Mouse (Mus musculus) kidney, adult 2 months (tissue): ENCODE data around the gene Rps27. TPM values are rescaled to one million over a fixed set of nuclear protein-coding genes. Genes with fewer than 3 reads are reported as not detected.
A peak's percentile ranks its signal among the peaks of the same experiment; 100 is the strongest.

Source experiments
- DNase-seq: peaks from one replicate; pipeline ENCODE4 v3.0.0; 2021
- H3K27ac ChIP-seq: fragments of 200-500 bp; 2 replicates; pipeline ENCODE4 v1.5.1; 2012; ENCODE audit warnings: low read depth, low read length, control low read depth, inconsistent platforms; ENCODE audit not compliant: insufficient read depth
- H3K27me3 ChIP-seq: fragments of 200-500 bp; replicated peaks from 2 replicates; pipeline ENCODE4 v1.6.1; 2012; ENCODE audit warnings: mild to moderate bottlenecking, moderate library complexity, low read length, inconsistent platforms; ENCODE audit not compliant: control insufficient read depth, insufficient read depth
- H3K36me3 ChIP-seq: fragments of 200-500 bp; 2 replicates; pipeline ENCODE4 v1.6.1; 2012; ENCODE audit warnings: mild to moderate bottlenecking, moderate library complexity, low read length, inconsistent platforms; ENCODE audit not compliant: control insufficient read depth, insufficient read depth
- H3K4me1 ChIP-seq: fragments of 200-500 bp; 2 replicates; pipeline ENCODE4 v1.6.1; 2011; ENCODE audit warnings: low read length; ENCODE audit not compliant: control insufficient read depth, insufficient read depth
- H3K4me3 ChIP-seq: fragments of 200-500 bp; 2 replicates; pipeline ENCODE4 v1.5.1; 2011; ENCODE audit warnings: mild to moderate bottlenecking, low read depth, low read length, control low read depth; ENCODE audit not compliant: insufficient read depth
- CTCF ChIP-seq: fragments of 200-500 bp; conservative IDR thresholded peaks from 2 replicates; pipeline ENCODE4 v1.5.1; 2011; ENCODE audit warnings: low read depth, mild to moderate bottlenecking, control low read depth, low read length, moderate library complexity, mixed read lengths; ENCODE audit not compliant: insufficient read depth, insufficient read length
- POLR2A ChIP-seq: fragments of 200-500 bp; IDR thresholded peaks from one replicate; pipeline ENCODE4 v1.6.1; 2011; ENCODE audit warnings: low read depth, low read length, control low read depth
- WGBS: fragments of 180-500 bp; shearing (Covaris S2); methylation state at CpG from one replicate; pipeline ENCODE4 v1.1.7; 2018; 5-methylcytosine and 5-hydroxymethylcytosine counted together
- polyA plus RNA-seq: library from polyadenylated mRNA; depleted of rRNA; stranded (reverse); fragments of >200 nt; gene quantifications from 2 replicates; pipeline ENCODE4 v1.2.3, GENCODE M21; 2012

Rps27 gene
- polyA plus RNA-seq, 1 experiment = 1,038 TPM

GRCm38 (mm10) chr3:90215825-90216380, 2.5 kb upstream of the Rps27 start:
- 0 out of 2 replicates have a peak, but pooled peaks have one; percentile 11 for TF ChIP-seq CTCF
- no peak for TF ChIP-seq POLR2A
- H3K4me3 ChIP-seq = no peak overlapping the region
- no peaks in the 10 kb centered on the region for H3K27me3 ChIP-seq
- peak; percentile 36 for DNase-seq
- peaks cover 7% of the 10 kb centered on the region; the same call in 1 of the 2 replicates for H3K4me1 ChIP-seq
- 37% methylated on average over 1 of the region's 1 CpGs for WGBS
- H3K36me3 ChIP-seq = no peaks in the 10 kb centered on the region; the same call in 1 of the 2 replicates
- H3K27ac ChIP-seq = no peak overlapping the region

- H3K36me3 ChIP-seq = no peaks in the 10 kb centered on the region; the same call in 1 of the 2 replicates
- H3K27ac ChIP-seq = peak overlapping the region; percentile 50; the same call in 1 of the 2 replicates
- no peak for TF ChIP-seq POLR2A
- no peak for TF ChIP-seq CTCF
- peak; percentile 42 for DNase-seq
- WGBS = 12% methylated on average over 12 of the region's 12 CpGs
- H3K27me3 ChIP-seq = no peaks in the 10 kb centered on the region
- H3K4me1 ChIP-seq = peaks cover 5% of the 10 kb centered on the region; the same call in 1 of the 2 replicates
- peak overlapping the region; percentile 87 for H3K4me3 ChIP-seq
Measured at GRCm38 (mm10) chr3:90213956-90214684, 669 bp upstream of the Rps27 start.

- Histone ChIP-seq H3K27me3 (no peaks in the 10 kb centered on the region), H3K36me3 (peaks cover 2% of the 10 kb centered on the region; the same call in 1 of the 2 replicates), H3K4me3 (peak overlapping the region; percentile 59), H3K27ac (no peak overlapping the region), H3K4me1 (peaks cover 5% of the 10 kb centered on the region; the same call in 1 of the 2 replicates)
- DNase-seq = no peak
- no peak for TF ChIP-seq CTCF
- no peak for TF ChIP-seq POLR2A
- WGBS = 3% methylated on average over 5 of the region's 5 CpGs
Measured at GRCm38 (mm10) chr3:90212723-90213122, 728 bp downstream of the Rps27 start.

- no peak for DNase-seq
- H3K4me3 ChIP-seq = peak overlapping the region; percentile 7; the same call in 1 of the 2 replicates
- no peak for TF ChIP-seq CTCF
- TF ChIP-seq POLR2A = no peak
Measured at GRCm38 (mm10) chr3:90211475-90212398, 1.7 kb downstream of the Rps27 start.

GRCm38 (mm10) chr3:90209908-90210566, 3.4 kb downstream of the Rps27 start:
- no peak for DNase-seq
- H3K36me3 ChIP-seq = peaks cover 2% of the 10 kb centered on the region; the same call in 1 of the 2 replicates
- no peak overlapping the region for H3K4me3 ChIP-seq
- 92% methylated on average over 5 of the region's 5 CpGs for WGBS
- H3K4me1 ChIP-seq = peaks cover 5% of the 10 kb centered on the region; the same call in 1 of the 2 replicates
- no peaks in the 10 kb centered on the region for H3K27me3 ChIP-seq
- H3K27ac ChIP-seq = no peak overlapping the region
- TF ChIP-seq POLR2A = no peak
- TF ChIP-seq CTCF = no peak

More at GRCm38 (mm10) chr3:90211475-90212398, 1.7 kb downstream of the Rps27 start:
- Histone ChIP-seq H3K27ac (no peak overlapping the region), H3K27me3 (no peaks in the 10 kb centered on the region), H3K36me3 (peaks cover 2% of the 10 kb centered on the region; the same call in 1 of the 2 replicates), H3K4me1 (peaks cover 5% of the 10 kb centered on the region; the same call in 1 of the 2 replicates)
- WGBS = 50% methylated on average over 13 of the region's 13 CpGs

- no peaks in the 10 kb centered on the region for H3K27me3 ChIP-seq
- TF ChIP-seq POLR2A (no peak), CTCF (no peak)
- H3K27ac ChIP-seq = no peak overlapping the region
- no peak for DNase-seq
- H3K4me1 ChIP-seq = peaks cover 6% of the 10 kb centered on the region
- no peak overlapping the region for H3K4me3 ChIP-seq
- 66% methylated on average over 2 of the region's 2 CpGs for WGBS
- peaks cover 2% of the 10 kb centered on the region; the same call in 1 of the 2 replicates for H3K36me3 ChIP-seq
Measured at GRCm38 (mm10) chr3:90208662-90209061, 4.8 kb downstream of the Rps27 start.
